Comparison of ENCODE assay signal across 10 mouse cellular contexts in the genomic region with DNA sequence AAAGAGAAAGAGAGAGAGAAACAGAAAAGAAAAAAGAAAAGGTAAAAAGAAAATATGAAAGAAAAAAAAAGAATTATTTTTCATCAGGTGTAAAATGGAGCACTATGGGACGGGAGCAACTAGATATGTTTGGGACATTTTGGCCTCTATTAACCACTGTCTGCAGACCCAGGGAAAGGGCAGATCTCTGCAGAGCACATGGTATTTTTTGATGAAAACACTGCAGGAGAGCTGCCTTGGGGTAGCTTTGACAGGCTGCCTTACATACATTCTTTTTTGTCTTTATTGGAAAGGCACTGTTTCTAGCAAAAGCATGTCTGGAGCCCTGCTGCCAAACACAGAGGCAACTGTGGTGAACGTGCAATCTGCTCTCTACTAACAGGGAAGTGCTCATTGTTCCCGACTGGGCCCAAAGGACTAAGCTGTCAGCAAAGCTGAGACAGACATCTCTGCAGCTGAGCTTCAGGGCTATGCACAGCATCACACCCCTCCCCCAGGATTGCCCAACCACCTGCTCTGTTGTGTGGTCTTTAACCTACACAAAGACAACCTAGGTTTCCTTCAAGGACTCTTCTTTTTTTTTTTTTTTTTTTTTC.
DNase-seq lines count a peak whose midpoint lies in the region; ATAC-seq lines count a peak whose summit lies in the region.
"Had no signal": no experiment of that assay in that cellular context is flagged by ENCODE, and none has a peak within 500 bp of the region (broad histone marks: within the 10 kb centered on the region; RNA-seq: fewer than 3 reads in every experiment).

No protein-coding gene starts in this region.

- no peaks in the 10 kb centered on the region; the same call in 1 of the 2 replicates for H3K4me1 ChIP-seq in forebrain, embryonic 14.5 days (ENCODE audit: control insufficient read depth, insufficient read depth, low read length)
- no peaks in the 10 kb centered on the region for H3K4me1 ChIP-seq in intestine, embryonic 16.5 days (ENCODE audit: control insufficient read depth, insufficient read depth, low read length)

- H3K27ac ChIP-seq in forebrain, embryonic 14.5 days (ENCODE audit: low read depth, low read length): no peak overlapping the region
- H3K27ac ChIP-seq in intestine, embryonic 16.5 days (ENCODE audit: low read length): no peak overlapping the region
- H3K27ac ChIP-seq: liver, embryonic 14.5 days had no signal

- H3K4me2 ChIP-seq in forebrain, embryonic 14.5 days (ENCODE audit: low read length): no peak overlapping the region
- H3K4me2 ChIP-seq in intestine, embryonic 16.5 days (ENCODE audit: low read depth, low read length): no peak overlapping the region

- peak; percentile 5 for DNase-seq in right cerebral cortex, postnatal 14 days
- DNase-seq in right cerebral cortex, adult 2 months (ENCODE audit: low spot score in 2 of 2): no peak
- DNase-seq in forebrain, embryonic 14.5 days (ENCODE audit: low spot score): peak; percentile 65
- DNase-seq in layer of hippocampus, postnatal 10 days (ENCODE audit: low spot score in 2 of 2): peak; percentile 14 to 37
- DNase-seq in kidney, postnatal 14 days: no peak
- DNase-seq in adrenal gland, postnatal 4 days (ENCODE audit: low spot score in 2 of 2): no peak
- DNase-seq: cerebellum, postnatal 36 days; thymus, postnatal 4 days had no signal

- WGBS in forebrain, embryonic 14.5 days: 14% methylated on average over 3 of the region's 3 CpGs
- WGBS in intestine, embryonic 16.5 days: 39% methylated on average over 3 of the region's 3 CpGs

- no peaks in the 10 kb centered on the region for H3K9me3 ChIP-seq in forebrain, embryonic 14.5 days (replicated peaks; ENCODE audit: control insufficient read depth, low read length)
- no peaks in the 10 kb centered on the region for H3K9me3 ChIP-seq in intestine, embryonic 16.5 days (ENCODE audit: control insufficient read depth, low read length)

- no peak overlapping the region for H3K4me3 ChIP-seq in forebrain, embryonic 14.5 days (ENCODE audit: low read depth, low read length)
- H3K4me3 ChIP-seq in intestine, embryonic 16.5 days (ENCODE audit: low read length): no peak overlapping the region

- peak; percentile 82 for ATAC-seq in forebrain, embryonic 14.5 days
- no peak for ATAC-seq in intestine, embryonic 16.5 days

- no peaks in the 10 kb centered on the region for H3K36me3 ChIP-seq in forebrain, embryonic 14.5 days (ENCODE audit: control insufficient read depth, insufficient read depth, low read length)
- H3K36me3 ChIP-seq in intestine, embryonic 16.5 days (ENCODE audit: control insufficient read depth, insufficient read depth, low read length): no peaks in the 10 kb centered on the region

- no peak overlapping the region for H3K9ac ChIP-seq in forebrain, embryonic 14.5 days (ENCODE audit: low read length)
- no peak overlapping the region for H3K9ac ChIP-seq in intestine, embryonic 16.5 days (ENCODE audit: low read depth, low read length)
- H3K9ac ChIP-seq: liver, embryonic 14.5 days had no signal

- no peaks in the 10 kb centered on the region for H3K27me3 ChIP-seq in forebrain, embryonic 14.5 days (replicated peaks; ENCODE audit: control insufficient read depth, insufficient read depth, low read length)
- no peaks in the 10 kb centered on the region for H3K27me3 ChIP-seq in intestine, embryonic 16.5 days (replicated peaks; ENCODE audit: control insufficient read depth, insufficient read depth, low read length)

Comparison
In these comparisons a context has a peak if more than half of its experiments do, and no peak if none do; other contexts are left out.
1. DNase-seq: peak in right cerebral cortex, postnatal 14 days (single experiment), forebrain, embryonic 14.5 days (single experiment) and layer of hippocampus, postnatal 10 days (2 of 2); none in right cerebral cortex, adult 2 months (0 of 2), kidney, postnatal 14 days (single experiment) and adrenal gland, postnatal 4 days (0 of 2).